Mouse (Mus musculus) stomach, embryonic 14.5 days (tissue): ENCODE data around the gene Pdlim4. TPM values are rescaled to one million over a fixed set of nuclear protein-coding genes. Genes with fewer than 3 reads are reported as not detected.

Experiments
- ATAC-seq: fragments of 200-750 bp; cut with Nextera tagmentation; 2 replicates; pipeline ENCODE4 v1.8.0; 2017; ENCODE audit warnings: low read depth, moderate TSS enrichment; ENCODE audit not compliant: insufficient number of reproducible peaks, insufficient read depth, low FRiP score
- H3K27ac ChIP-seq: fragments of 300-500 bp; sonication (generic); 2 replicates; pipeline ENCODE4 v1.5.1; 2014; ENCODE audit warnings: mild to moderate bottlenecking, low read length, moderate library complexity, mixed read lengths
- H3K27me3 ChIP-seq: fragments of 300-500 bp; sonication (generic); 2 replicates; pipeline ENCODE4 v1.6.1; 2014; ENCODE audit warnings: low read length, control low read depth, mixed read lengths; ENCODE audit not compliant: control insufficient read depth, insufficient read depth
- H3K36me3 ChIP-seq: fragments of 300-500 bp; sonication (generic); 2 replicates; pipeline ENCODE4 v1.6.1; 2014; ENCODE audit warnings: mild to moderate bottlenecking, control low read depth, low read length, moderate library complexity, mixed read lengths; ENCODE audit not compliant: control insufficient read depth, insufficient read depth
- H3K4me1 ChIP-seq: fragments of 300-500 bp; sonication (generic); 2 replicates; pipeline ENCODE4 v1.6.1; 2014; ENCODE audit warnings: low read length, control low read depth, mixed read lengths; ENCODE audit not compliant: control insufficient read depth, insufficient read depth
- H3K4me2 ChIP-seq: fragments of 300-500 bp; sonication (generic); replicated peaks from 2 replicates; pipeline ENCODE4 v1.6.1; 2014; ENCODE audit warnings: low read depth, low read length, control low read depth
- H3K4me3 ChIP-seq: fragments of 300-500 bp; sonication (generic); 2 replicates; pipeline ENCODE4 v1.5.1; 2014; ENCODE audit warnings: low read depth, low read length, control low read depth
- H3K9ac ChIP-seq: fragments of 300-500 bp; sonication (generic); replicated peaks from 2 replicates; pipeline ENCODE4 v1.6.1; 2014; ENCODE audit warnings: low read depth, mild to moderate bottlenecking, control low read depth, low read length, moderate library complexity, mixed read lengths
- H3K9me3 ChIP-seq: fragments of 300-500 bp; sonication (generic); 2 replicates; pipeline ENCODE4 v1.6.1; 2016; ENCODE audit warnings: low read depth, low read length, control low read depth; ENCODE audit not compliant: control insufficient read depth
- WGBS: fragments of 180-500 bp; shearing (Covaris S2); extraction: QIAGEN DNeasy Blood & Tissue Kit; methylation state at CpG from one replicate; pipeline ENCODE4 v1.1.7; 2014; 5-methylcytosine and 5-hydroxymethylcytosine counted together
- polyA plus RNA-seq: library from polyadenylated mRNA; unstranded; fragments of >200 nt; fragmentation: Nextera tagmentation; extraction: Ambion mirVana; gene quantifications from 2 replicates; pipeline ENCODE4 v1.2.1, GENCODE M21; 2014

Gene Pdlim4
- polyA plus RNA-seq, 1 experiment from 2014 or later, result 76.7 TPM

GRCm38 (mm10) chr11:54028044-54028951, 40.5 kb downstream of the Pdlim4 start, which contains the start of gene Slc22a4:
TSS of gene Slc22a4 (minus strand) at chr11:54028090.
- H3K4me3 ChIP-seq, result peak within 1 kb of the TSS; percentile 47

DNA sequence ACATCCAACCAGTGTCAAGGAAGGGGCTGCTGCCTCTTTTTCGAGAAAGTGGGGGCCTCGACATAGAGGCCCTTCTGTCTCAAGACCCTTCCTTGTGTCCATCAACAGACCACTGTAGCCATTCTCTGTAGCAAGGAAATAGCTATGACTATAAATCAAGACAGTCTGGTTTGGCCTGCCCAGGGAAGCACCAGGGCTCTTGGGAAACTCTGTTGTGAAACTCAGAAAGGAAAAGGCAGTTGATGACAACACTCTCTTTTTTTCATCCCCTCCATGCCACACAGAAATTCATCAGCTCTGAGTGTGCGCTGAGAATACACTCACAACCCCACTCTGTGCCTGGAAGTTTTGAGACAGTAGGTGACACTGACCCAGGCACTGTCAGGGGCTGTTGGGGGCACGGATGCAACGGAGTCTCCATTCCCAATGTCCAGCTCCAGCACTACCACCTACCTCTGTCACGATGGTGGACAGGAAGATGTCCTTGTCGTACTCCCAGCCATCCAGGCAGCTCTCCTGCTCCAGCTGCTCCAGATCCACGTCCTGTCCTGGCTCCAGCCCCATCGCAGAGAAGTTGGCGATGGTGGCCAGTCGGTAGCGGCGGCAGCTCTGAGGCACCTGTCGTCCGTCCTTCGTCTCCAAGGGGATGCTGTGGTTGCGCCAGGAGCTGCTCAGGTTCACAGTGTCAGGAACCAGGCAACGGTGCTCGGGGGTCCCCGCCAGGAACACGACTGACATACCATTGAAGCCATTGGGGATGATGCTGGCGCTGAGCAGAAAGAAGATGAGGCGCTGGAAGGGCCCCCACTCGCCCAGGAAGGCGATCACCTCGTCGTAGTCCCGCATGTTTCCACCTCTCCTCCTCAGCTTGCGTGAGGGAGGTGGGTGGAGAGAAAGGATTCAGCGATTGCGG, 41.4 kb downstream of the Pdlim4 start:
- H3K27ac ChIP-seq, result no peak overlapping the region
- no peak overlapping the region for H3K9ac ChIP-seq
- peak overlapping the region; percentile 47 for H3K4me3 ChIP-seq
- peak overlapping the region; percentile 92 for H3K4me2 ChIP-seq
- H3K27me3 ChIP-seq, result no peaks in the 10 kb centered on the region
- H3K9me3 ChIP-seq, result no peaks in the 10 kb centered on the region
- ATAC-seq, result no peak
- 18% methylated on average over 31 of the region's 31 CpGs for WGBS
- no peaks in the 10 kb centered on the region for H3K36me3 ChIP-seq
- H3K4me1 ChIP-seq, result peaks cover 6% of the 10 kb centered on the region; the same call in 1 of the 2 replicates

More at GRCm38 (mm10) chr11:54028044-54028951, 40.5 kb downstream of the Pdlim4 start, which contains the start of gene Slc22a4:
- H3K27ac ChIP-seq, result no peak within 1 kb of the TSS
- no peaks in the 10 kb centered on the region for H3K9me3 ChIP-seq
- peak; percentile 87; the same call in 1 of the 2 replicates for ATAC-seq
- WGBS, result 4% methylated on average over 61 of the region's 61 CpGs
- H3K9ac ChIP-seq, result peak within 1 kb of the TSS; percentile 36; the same call in 1 of the 2 replicates
- no peaks in the 10 kb centered on the region for H3K27me3 ChIP-seq
- no peaks in the 10 kb centered on the region for H3K36me3 ChIP-seq
- peaks cover 6% of the 10 kb centered on the region; the same call in 1 of the 2 replicates for H3K4me1 ChIP-seq
- H3K4me2 ChIP-seq, result peak within 1 kb of the TSS; percentile 92

- no peak overlapping the region for H3K9ac ChIP-seq
- H3K4me2 ChIP-seq, result no peak overlapping the region
- no peak for ATAC-seq
- no peaks in the 10 kb centered on the region for H3K9me3 ChIP-seq
- no peak overlapping the region for H3K27ac ChIP-seq
- 86% methylated on average over 1 of the region's 1 CpGs for WGBS
- peaks cover 6% of the 10 kb centered on the region; the same call in 1 of the 2 replicates for H3K4me1 ChIP-seq
- no peaks in the 10 kb centered on the region for H3K27me3 ChIP-seq
- no peaks in the 10 kb centered on the region for H3K36me3 ChIP-seq
- no peak overlapping the region for H3K4me3 ChIP-seq
Observed at GRCm38 (mm10) chr11:54026491-54027041, 42.2 kb downstream of the Pdlim4 start.

- no peak overlapping the region for H3K4me3 ChIP-seq
- WGBS, result 69% methylated on average over 5 of the region's 5 CpGs
Observed at GRCm38 (mm10) chr11:54021396-54022093, 47.3 kb downstream of the Pdlim4 start.

GRCm38 (mm10) chr11:54018893-54019732, 49.7 kb downstream of the Pdlim4 start:
- ATAC-seq, result no peak
- H3K27ac ChIP-seq, result no peak overlapping the region
- H3K4me2 ChIP-seq, result no peak overlapping the region
- H3K9ac ChIP-seq, result no peak overlapping the region
- no peak overlapping the region for H3K4me3 ChIP-seq
- H3K4me1 ChIP-seq, result no peaks in the 10 kb centered on the region
- WGBS, result 78% methylated on average over 3 of the region's 3 CpGs
- no peaks in the 10 kb centered on the region for H3K36me3 ChIP-seq
- H3K27me3 ChIP-seq, result no peaks in the 10 kb centered on the region
- no peaks in the 10 kb centered on the region for H3K9me3 ChIP-seq

More at GRCm38 (mm10) chr11:54021396-54022093, 47.3 kb downstream of the Pdlim4 start:
- Histone ChIP-seq H3K27me3 (no peaks in the 10 kb centered on the region), H3K9ac (no peak overlapping the region), H3K4me1 (no peaks in the 10 kb centered on the region), H3K36me3 (no peaks in the 10 kb centered on the region), H3K27ac (no peak overlapping the region), H3K9me3 (no peaks in the 10 kb centered on the region), H3K4me2 (no peak overlapping the region)
- ATAC-seq, result no peak

- no peaks in the 10 kb centered on the region for H3K27me3 ChIP-seq
- H3K4me3 ChIP-seq, result no peak overlapping the region
- 79% methylated on average over 4 of the region's 4 CpGs for WGBS
- no peaks in the 10 kb centered on the region for H3K36me3 ChIP-seq
- H3K4me2 ChIP-seq, result no peak overlapping the region
- H3K9me3 ChIP-seq, result no peaks in the 10 kb centered on the region
- ATAC-seq, result no peak
- H3K4me1 ChIP-seq, result no peaks in the 10 kb centered on the region
- no peak overlapping the region for H3K27ac ChIP-seq
- H3K9ac ChIP-seq, result no peak overlapping the region
Observed at GRCm38 (mm10) chr11:54017596-54017995, 51.2 kb downstream of the Pdlim4 start.

DNA sequence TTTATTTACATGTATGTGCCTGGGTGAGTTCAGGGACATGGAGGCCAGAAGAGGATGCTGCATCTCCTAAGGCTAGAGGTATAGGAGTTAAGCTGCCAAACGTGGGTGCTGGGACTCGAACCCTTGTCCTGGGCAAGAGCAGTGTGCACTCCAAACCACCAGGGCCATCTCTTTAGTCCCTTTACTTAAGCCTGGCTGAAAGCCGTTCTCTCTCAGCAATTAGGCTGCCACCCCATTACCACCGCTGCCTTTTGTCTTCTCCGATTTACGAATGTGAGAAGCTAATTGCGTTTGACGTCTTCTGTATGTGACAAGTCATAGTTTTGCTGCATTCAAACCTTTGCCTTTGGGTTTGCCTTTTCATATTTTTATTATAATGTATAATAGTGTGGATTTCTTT, 52.8 kb downstream of the Pdlim4 start:
- H3K27me3 ChIP-seq, result no peaks in the 10 kb centered on the region
- no peak overlapping the region for H3K9ac ChIP-seq
- no peaks in the 10 kb centered on the region for H3K36me3 ChIP-seq
- no peak overlapping the region for H3K4me2 ChIP-seq
- 71% methylated on average over 8 of the region's 8 CpGs for WGBS
- no peak for ATAC-seq
- H3K27ac ChIP-seq, result no peak overlapping the region
- H3K4me3 ChIP-seq, result no peak overlapping the region
- H3K9me3 ChIP-seq, result no peaks in the 10 kb centered on the region
- no peaks in the 10 kb centered on the region for H3K4me1 ChIP-seq
